Mouse (Mus musculus) neural tube, embryonic 10.5 days (tissue): Measurements from ENCODE around the gene Bax.

Experiments used
- DNase-seq: peaks from one replicate; pipeline ENCODE4 v3.0.0-alpha.2; 2017; ENCODE audit warnings: low spot score; ENCODE audit errors: extremely low spot score

Gene Bax

DNA sequence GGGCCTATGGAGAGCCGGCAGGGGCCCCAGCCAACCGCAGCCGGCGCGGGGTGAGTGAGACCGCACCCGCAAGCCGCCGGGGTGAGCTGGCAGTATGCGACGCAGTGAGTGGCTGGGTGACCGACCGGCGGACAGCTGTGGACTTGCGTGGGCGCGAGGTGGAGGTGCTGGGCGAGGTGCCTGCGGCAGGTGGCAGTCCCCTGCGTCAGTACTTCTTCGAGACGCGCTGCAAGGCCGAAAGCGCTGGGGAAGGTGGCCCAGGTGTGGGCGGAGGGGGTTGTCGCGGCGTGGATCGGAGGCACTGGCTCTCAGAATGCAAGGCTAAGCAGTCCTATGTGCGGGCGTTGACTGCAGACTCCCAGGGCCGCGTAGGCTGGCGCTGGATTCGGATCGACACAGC is 51.1 kb downstream of the Bax start:
- DNase-seq, result no peak

DNA sequence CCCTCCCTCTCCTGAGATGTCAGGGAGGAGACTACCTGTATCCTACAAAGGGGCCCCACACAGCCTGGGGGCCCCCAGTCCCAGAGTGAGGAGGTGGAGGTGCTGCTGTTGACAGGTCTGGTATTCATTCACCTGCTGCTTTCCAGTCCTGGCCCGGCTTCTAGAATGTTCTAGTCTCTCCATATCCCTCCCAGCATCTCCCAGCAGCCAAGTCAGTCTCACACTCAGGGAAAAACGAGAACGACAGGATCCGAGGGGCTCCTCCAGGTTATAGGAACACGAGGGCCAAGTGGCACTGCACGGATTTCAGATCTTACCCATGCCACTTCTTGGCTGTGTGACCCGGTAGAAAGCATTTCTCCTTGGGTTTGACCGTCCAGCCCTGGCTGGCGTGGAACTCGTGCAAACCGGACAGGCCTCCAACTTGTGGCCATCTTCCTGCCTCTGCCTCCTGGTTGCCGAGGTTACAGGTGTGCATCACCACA is 51.9 kb downstream of the Bax start:
- no peak for DNase-seq

DNA sequence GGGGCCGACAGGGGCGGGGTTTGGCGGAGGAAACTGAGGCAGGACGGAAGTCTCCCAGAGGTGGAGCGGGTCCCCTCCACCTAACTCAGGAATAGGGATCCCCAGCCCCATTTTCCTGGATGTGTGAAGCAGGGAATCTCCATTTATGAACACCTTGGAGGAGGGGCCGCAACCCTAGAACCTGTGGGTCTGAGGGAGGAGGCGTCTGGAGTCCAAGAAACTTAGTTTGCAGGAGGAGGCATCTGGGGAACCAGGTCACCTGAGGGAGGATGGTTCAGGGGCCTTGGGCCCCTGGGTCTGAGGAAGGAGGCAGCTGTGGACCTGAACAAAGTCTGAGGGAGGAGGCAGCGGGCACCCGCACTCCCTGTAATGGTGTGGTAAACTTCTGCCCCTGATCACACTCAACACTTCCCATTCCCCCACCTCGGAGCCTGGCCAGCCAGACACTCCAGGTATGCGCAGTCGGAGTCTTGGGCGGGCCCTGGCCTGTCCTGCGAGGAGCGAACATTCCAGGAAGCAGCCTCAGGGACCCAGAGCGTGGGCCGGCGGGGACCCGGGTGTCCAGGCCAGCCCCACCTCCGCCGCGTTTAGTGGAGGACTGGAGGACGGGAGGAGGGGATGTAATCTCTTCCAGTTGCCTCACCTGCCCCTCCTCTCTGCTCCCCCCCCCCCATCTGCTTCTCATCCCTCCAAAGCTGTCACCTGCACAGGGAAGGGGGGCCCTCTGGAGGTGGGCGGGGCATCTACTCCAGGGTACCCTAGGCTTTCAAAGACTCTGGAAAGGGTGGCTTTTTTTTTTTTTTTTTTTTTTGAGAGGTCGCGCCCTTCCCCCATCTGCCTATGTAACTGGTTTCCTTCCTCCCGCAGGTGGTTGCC is 52.6 kb downstream of the Bax start:
- no peak for DNase-seq

DNA sequence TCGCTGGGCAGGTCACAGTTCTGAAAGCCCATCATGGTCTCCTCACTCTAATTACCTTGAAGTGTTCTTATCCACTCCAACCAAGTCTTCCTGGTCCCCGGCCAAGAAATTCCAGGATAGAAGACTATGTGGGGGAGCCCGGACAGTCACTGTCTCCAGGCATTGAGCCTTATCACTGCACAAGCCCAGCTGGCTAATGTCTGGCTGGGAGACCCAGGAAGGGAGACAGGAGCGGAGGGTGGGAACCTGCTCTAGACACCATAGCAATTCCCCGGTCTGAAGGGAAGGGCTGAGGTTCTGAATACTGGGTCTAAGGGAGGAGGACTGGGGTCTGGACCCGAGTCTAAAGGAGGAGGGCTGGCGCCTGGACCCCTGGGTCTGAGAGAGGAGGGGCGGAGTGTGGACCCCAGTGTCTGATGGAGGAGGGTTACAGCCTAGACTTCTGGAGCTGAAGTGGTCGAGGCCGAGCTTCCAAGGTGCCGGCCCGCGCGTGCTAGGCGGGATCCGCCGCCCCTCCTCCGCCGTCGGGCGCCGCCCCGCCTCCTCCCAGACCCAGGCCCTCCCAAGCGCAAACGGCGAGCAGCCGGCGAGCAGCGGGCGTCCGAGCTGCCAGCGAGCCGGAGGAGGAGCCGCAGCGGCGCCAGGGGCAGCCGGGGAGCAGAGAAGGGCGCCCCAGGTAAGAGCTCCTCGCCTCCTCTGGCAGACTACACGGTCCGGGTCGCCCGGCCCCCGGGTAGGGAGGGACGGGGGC is 53.4 kb downstream of the Bax start, which contains the start of gene Ntf5:
Ntf5 (plus strand) TSS at position 583 of the 751 bp plus-strand sequence.
- peak; percentile 55 for DNase-seq

DNA sequence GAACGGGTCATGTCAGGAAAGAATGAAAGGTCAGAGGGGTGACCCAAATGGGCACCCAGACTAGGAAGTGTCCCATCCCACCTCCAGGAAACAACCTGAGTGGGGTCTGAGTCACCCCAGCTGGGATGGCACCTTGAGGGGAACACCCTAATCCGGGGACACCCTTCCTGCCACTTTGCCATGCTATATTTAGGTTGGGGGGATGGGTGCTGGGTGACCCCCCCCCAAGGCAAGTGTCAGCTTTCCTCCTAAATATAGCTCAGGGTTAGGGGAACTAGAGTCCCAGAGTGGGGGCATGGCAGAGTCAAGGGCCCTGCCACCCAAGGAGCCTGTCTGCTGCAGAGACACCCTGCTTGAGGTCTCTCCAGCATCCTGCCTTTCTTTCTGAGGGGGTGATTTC is 54.3 kb downstream of the Bax start:
- DNase-seq, result no peak
